Mouse (Mus musculus) right cerebral cortex, postnatal 4 days (tissue): ENCODE data around the gene Tomm40.
"Not testable (repeated sequence)": the region's sequence is repeated elsewhere in the genome, so short reads cannot be mapped to it uniquely, and the experiment has no call there.

Experiments used
- DNase-seq: peaks from one replicate; pipeline ENCODE4 v3.0.0-alpha.2; 2022

The Tomm40 gene

GRCm38 (mm10) chr7:19702859-19703555 is 12.2 kb downstream of the Tomm40 start:
- no peak for DNase-seq

- peak; percentile 75 for DNase-seq
Measured at GRCm38 (mm10) chr7:19701069-19701761, 14.0 kb downstream of the Tomm40 start.

- DNase-seq, result no peak
Measured at GRCm38 (mm10) chr7:19700299-19701068, 14.8 kb downstream of the Tomm40 start.

- no peak for DNase-seq
Measured at GRCm38 (mm10) chr7:19699827-19700148, 15.4 kb downstream of the Tomm40 start.

- DNase-seq, result peak; percentile 60
Measured at GRCm38 (mm10) chr7:19698907-19699826, 16.1 kb downstream of the Tomm40 start, which contains the start of gene Apoe. TSS of gene Apoe (minus strand) at chr7:19699188.

- no peak for DNase-seq
Measured at GRCm38 (mm10) chr7:19697949-19698906, 17.0 kb downstream of the Tomm40 start.

GRCm38 (mm10) chr7:19696336-19696873 is 18.8 kb downstream of the Tomm40 start:
- no peak for DNase-seq

- no peak for DNase-seq
Measured at GRCm38 (mm10) chr7:19695881-19696280, 19.4 kb downstream of the Tomm40 start.

- no peak for DNase-seq
Measured at GRCm38 (mm10) chr7:19695213-19695594, 20.0 kb downstream of the Tomm40 start.

GRCm38 (mm10) chr7:19694336-19695212 is 20.7 kb downstream of the Tomm40 start:
- no peak for DNase-seq

GRCm38 (mm10) chr7:19693421-19693820 is 21.8 kb downstream of the Tomm40 start:
- DNase-seq, result peak; percentile 59

- no peak for DNase-seq
Measured at GRCm38 (mm10) chr7:19691873-19692865, 23.1 kb downstream of the Tomm40 start, which contains the start of gene Apoc1. TSS of gene Apoc1 (minus strand) at chr7:19692660.

- no peak for DNase-seq
Measured at GRCm38 (mm10) chr7:19691434-19691833, 23.8 kb downstream of the Tomm40 start.

GRCm38 (mm10) chr7:19690845-19691244 is 24.4 kb downstream of the Tomm40 start:
- no peak for DNase-seq

- DNase-seq, result no peak
Measured at GRCm38 (mm10) chr7:19688611-19689010, 26.6 kb downstream of the Tomm40 start.

- no peak for DNase-seq
Measured at GRCm38 (mm10) chr7:19688101-19688500, 27.1 kb downstream of the Tomm40 start.

GRCm38 (mm10) chr7:19686927-19687583 is 28.2 kb downstream of the Tomm40 start:
- not testable (repeated sequence) for DNase-seq

- no peak for DNase-seq
Measured at GRCm38 (mm10) chr7:19686521-19686920, 28.7 kb downstream of the Tomm40 start.
